Mouse (Mus musculus) 416B (cell line): ENCODE results near the gene Rev3l.
A peak's percentile ranks its signal among the peaks of the same experiment; 100 is the strongest.

Source experiments
- DNase-seq: peaks from one replicate; pipeline ENCODE4 v3.0.0; 2011; ENCODE audit warnings: low read depth

Gene Rev3l

GRCm38 (mm10) chr10:39731736-39732265 lies at the start of gene Rev3l:
Gene Rev3l, plus strand, starts transcription at chr10:39732118.
- DNase-seq: peak; percentile 92

GRCm38 (mm10) chr10:39682556-39682955 lies 49.4 kb upstream of the Rev3l start:
- no peak for DNase-seq

- DNase-seq: peak; percentile 74
Observed at GRCm38 (mm10) chr10:39683481-39683880, 48.4 kb upstream of the Rev3l start.

GRCm38 (mm10) chr10:39686811-39687210 lies 45.1 kb upstream of the Rev3l start:
- no peak for DNase-seq

GRCm38 (mm10) chr10:39687851-39688250 lies 44.1 kb upstream of the Rev3l start:
- no peak for DNase-seq

GRCm38 (mm10) chr10:39691351-39692064 lies 40.4 kb upstream of the Rev3l start:
- DNase-seq: no peak

- DNase-seq: no peak
Observed at GRCm38 (mm10) chr10:39692152-39692551, 39.8 kb upstream of the Rev3l start.

- no peak for DNase-seq
Observed at GRCm38 (mm10) chr10:39707717-39708510, 24.0 kb upstream of the Rev3l start.

- DNase-seq: no peak
Observed at GRCm38 (mm10) chr10:39716936-39717335, 15.0 kb upstream of the Rev3l start.

- DNase-seq: peak; percentile 89
Observed at GRCm38 (mm10) chr10:39730976-39731735, 762 bp upstream of the Rev3l start.

- peak; percentile 77 for DNase-seq
Observed at GRCm38 (mm10) chr10:39732266-39733100, 565 bp downstream of the Rev3l start.

GRCm38 (mm10) chr10:39733101-39733399 lies 1.1 kb downstream of the Rev3l start:
- peak; percentile 79 for DNase-seq

- DNase-seq: peak; percentile 35
Observed at GRCm38 (mm10) chr10:39733421-39733930, 1.6 kb downstream of the Rev3l start.

GRCm38 (mm10) chr10:39736187-39736586 lies 4.3 kb downstream of the Rev3l start:
- DNase-seq: no peak

GRCm38 (mm10) chr10:39742057-39742456 lies 10.1 kb downstream of the Rev3l start:
- peak; percentile 87 for DNase-seq

GRCm38 (mm10) chr10:39764752-39765151 lies 32.8 kb downstream of the Rev3l start:
- DNase-seq: no peak

- no peak for DNase-seq
Observed at GRCm38 (mm10) chr10:39766702-39767101, 34.8 kb downstream of the Rev3l start.

- DNase-seq: no peak
Observed at GRCm38 (mm10) chr10:39772259-39772658, 40.3 kb downstream of the Rev3l start.

GRCm38 (mm10) chr10:39773940-39774726 lies 42.2 kb downstream of the Rev3l start:
- peak; percentile 85 for DNase-seq

GRCm38 (mm10) chr10:39776927-39777326 lies 45.0 kb downstream of the Rev3l start:
- DNase-seq: peak; percentile 54
